Mouse (Mus musculus): ENCODE data around the gene Olah. TPM values are rescaled to one million over a fixed set of nuclear protein-coding genes. Genes with fewer than 3 reads are reported as not detected.

Gene Olah
- total and polyA plus RNA-seq, 3 experiments: not detected

Other genes starting within 250 kb of the Olah start
- 19.9 and 22.2 TPM in 2 replicates for gene Nmt2, start 113.0 kb downstream of the Olah start, total RNA-seq (2012; rRNA removed)
- gene Nmt2, start 113.0 kb downstream of the Olah start, polyA plus RNA-seq (2012; ENCODE audit: insufficient read depth in 1 of 2, insufficient read length in 2 of 2, low read depth in 1 of 2, low replicate concordance in 2 of 2, missing spikeins in 1 of 2): 10 to 100 TPM in 1 of 2 experiments, not detected in 1; 34.1 TPM
- gene Rpp38, start 64.6 kb downstream of the Olah start, total RNA-seq (2012; rRNA removed): 13.6 and 16.6 TPM in 2 replicates
- gene Rpp38, start 64.6 kb downstream of the Olah start, polyA plus RNA-seq (2012; ENCODE audit: insufficient read depth in 1 of 2, insufficient read length in 2 of 2, low read depth in 1 of 2, low replicate concordance in 2 of 2, missing spikeins in 1 of 2): 1 to 10 TPM in 1 of 2 experiments, not detected in 1; 9.9 TPM
- 3.7 and 5.7 TPM in 2 replicates for gene Acbd7, start 61.0 kb downstream of the Olah start, total RNA-seq (2012; rRNA removed)
- gene Acbd7, start 61.0 kb downstream of the Olah start, polyA plus RNA-seq (2012; ENCODE audit: insufficient read depth in 1 of 2, insufficient read length in 2 of 2, low read depth in 1 of 2, low replicate concordance in 2 of 2, missing spikeins in 1 of 2): 1 to 10 TPM in 1 of 2 experiments, not detected in 1; 2.9 TPM
- gene Meig1, start 25.4 kb upstream of the Olah start, total RNA-seq (2012; rRNA removed): 0.33 TPM in 1 of 2 replicates, not detected in the other
- not detected for gene Meig1, start 25.4 kb upstream of the Olah start, polyA plus RNA-seq (2012; ENCODE audit: insufficient read depth in 1 of 2, insufficient read length in 2 of 2, low read depth in 1 of 2, low replicate concordance in 2 of 2, missing spikeins in 1 of 2)
- 7.2 and 7.5 TPM in 2 replicates for gene Dclre1c, start 26.9 kb upstream of the Olah start, total RNA-seq (2012; rRNA removed)
- 100 to 1,000 TPM in 1 of 2 experiments, 10 to 100 TPM in 1; 13.8 to 162 TPM for gene Dclre1c, start 26.9 kb upstream of the Olah start, polyA plus RNA-seq (2012; ENCODE audit: insufficient read depth in 1 of 2, insufficient read length in 2 of 2, low read depth in 1 of 2, low replicate concordance in 2 of 2, missing spikeins in 1 of 2)
- gene Suv39h2, start 77.8 kb upstream of the Olah start, total RNA-seq (2012; rRNA removed): 13.9 and 14.3 TPM in 2 replicates
- gene Suv39h2, start 77.8 kb upstream of the Olah start, polyA plus RNA-seq (2012; ENCODE audit: insufficient read depth in 1 of 2, insufficient read length in 2 of 2, low read depth in 1 of 2, low replicate concordance in 2 of 2, missing spikeins in 1 of 2): 10 to 100 TPM in 1 of 2 experiments, not detected in 1; 16.0 TPM
- gene Gm45902, start 115.6 kb upstream of the Olah start, total RNA-seq (2012; rRNA removed): 2.9 and 3.6 TPM in 2 replicates
- gene Gm45902, start 115.6 kb upstream of the Olah start, polyA plus RNA-seq (2012; ENCODE audit: insufficient read depth in 1 of 2, insufficient read length in 2 of 2, low read depth in 1 of 2, low replicate concordance in 2 of 2, missing spikeins in 1 of 2): 1 to 10 TPM in 1 of 2 experiments, not detected in 1; 3.8 TPM
- gene Hspa14, start 115.6 kb upstream of the Olah start, total RNA-seq (2012; rRNA removed): 158 and 161 TPM in 2 replicates
- gene Hspa14, start 115.6 kb upstream of the Olah start, polyA plus RNA-seq (2012; ENCODE audit: insufficient read depth in 1 of 2, insufficient read length in 2 of 2, low read depth in 1 of 2, low replicate concordance in 2 of 2, missing spikeins in 1 of 2): 100 to 1,000 TPM; 129 to 333 TPM
- 0.39 and 0.59 TPM in 2 replicates for gene Cdnf, start 115.8 kb upstream of the Olah start, total RNA-seq (2012; rRNA removed)
- under 1 TPM in 1 of 2 experiments, not detected in 1; 0.77 TPM for gene Cdnf, start 115.8 kb upstream of the Olah start, polyA plus RNA-seq (2012; ENCODE audit: insufficient read depth in 1 of 2, insufficient read length in 2 of 2, low read depth in 1 of 2, low replicate concordance in 2 of 2, missing spikeins in 1 of 2)
- gene Fam107b, start 173.3 kb upstream of the Olah start, total RNA-seq (2012; rRNA removed): 9.0 and 10.0 TPM in 2 replicates
- 10 to 100 TPM in 1 of 2 experiments, not detected in 1; 15.5 TPM for gene Fam107b, start 173.3 kb upstream of the Olah start, polyA plus RNA-seq (2012; ENCODE audit: insufficient read depth in 1 of 2, insufficient read length in 2 of 2, low read depth in 1 of 2, low replicate concordance in 2 of 2, missing spikeins in 1 of 2)